Mouse (Mus musculus) skeletal muscle tissue, postnatal 0 days (tissue): ENCODE data around the gene Ces2g. TPM values are rescaled to one million over a fixed set of nuclear protein-coding genes. Genes with fewer than 3 reads are reported as not detected.

Source experiments
- polyA plus RNA-seq: library from polyadenylated mRNA; unstranded; fragments of >200 nt; fragmentation: Nextera tagmentation; extraction: Ambion mirVana; gene quantifications from 2 replicates; pipeline ENCODE4 v1.2.1, GENCODE M21; 2015

Gene Ces2g
- 0.18 and 2.5 TPM in 2 replicates for polyA plus RNA-seq

DNA sequence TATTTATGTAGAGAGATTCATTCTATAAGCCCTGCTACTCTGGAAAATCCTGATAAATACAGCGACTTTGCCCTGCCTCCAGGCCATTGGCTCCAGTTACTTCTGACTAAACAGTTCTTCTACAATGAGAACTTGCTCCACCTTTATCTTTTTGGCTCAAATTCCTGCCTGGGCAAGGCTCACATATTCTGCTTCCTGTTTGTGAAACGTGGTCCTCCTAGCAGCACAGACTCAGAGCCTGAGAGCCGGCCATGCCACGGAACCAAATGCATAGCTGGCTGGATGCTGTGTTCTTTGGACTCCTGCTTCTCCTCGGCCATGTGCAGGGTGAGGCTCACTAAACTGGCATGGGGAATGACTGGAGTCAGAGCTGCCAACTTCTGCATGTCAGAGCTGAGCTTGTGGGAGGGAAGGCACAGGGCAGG is at the start of gene Ces2g:
TSS of gene Ces2g (plus strand) at position 182 of the 425 bp plus-strand sequence.

DNA sequence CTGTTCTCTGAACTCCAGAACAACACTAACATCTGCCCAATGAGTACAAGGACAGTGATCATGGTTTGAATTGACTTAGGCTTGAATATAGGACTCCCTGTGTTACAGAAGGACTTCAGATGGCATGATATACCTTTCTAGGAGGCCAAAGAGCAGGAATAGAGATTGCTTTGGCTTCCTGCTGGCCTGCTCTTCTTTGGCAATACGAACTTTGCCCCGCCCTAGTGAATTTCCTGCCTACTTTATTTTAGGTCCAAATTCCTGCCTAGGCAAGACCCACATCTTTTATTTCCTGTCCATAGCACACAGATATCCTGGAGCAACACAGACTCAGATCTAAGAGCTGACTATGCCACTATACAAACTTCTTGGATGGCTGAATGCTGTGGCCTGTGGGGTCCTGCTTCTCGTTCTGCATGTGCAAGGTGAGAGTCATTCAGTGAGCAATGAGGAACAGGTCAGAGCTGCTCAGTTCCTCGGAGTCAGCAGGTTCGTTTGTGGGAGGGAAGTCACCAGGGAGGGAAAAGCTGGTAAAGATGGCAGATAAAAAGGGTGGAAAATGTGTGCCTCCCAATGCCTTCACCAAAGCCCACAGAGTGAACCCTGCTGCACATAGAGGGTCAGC is 35.4 kb upstream of the Ces2g start, which contains the start of gene Ces2e:
TSS of gene Ces2e (plus strand) at position 289 of the 625 bp plus-strand sequence.

DNA sequence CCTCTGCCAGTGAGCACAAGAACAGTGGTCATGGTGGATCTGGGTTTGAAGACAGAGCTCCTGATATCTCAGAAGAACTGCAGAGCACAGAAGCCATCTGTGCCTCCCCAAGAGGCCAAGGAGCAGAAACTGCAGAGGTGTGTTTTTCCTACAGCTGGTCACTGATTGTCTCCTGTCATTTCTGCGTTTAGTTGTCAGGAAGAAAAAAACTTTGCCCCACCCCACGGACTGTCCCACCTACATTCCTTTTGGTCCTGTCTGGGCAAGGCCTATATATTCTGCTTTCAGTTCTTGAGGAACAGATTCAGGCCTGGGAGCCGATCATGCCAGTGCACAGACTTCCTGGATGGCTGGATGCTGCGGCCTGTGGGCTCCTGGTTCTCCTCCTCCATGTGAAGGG is 14.5 kb upstream of the Ces2g start, which contains the start of gene Ces2f:
TSS of gene Ces2f (plus strand) at position 301 of the 400 bp plus-strand sequence.

DNA sequence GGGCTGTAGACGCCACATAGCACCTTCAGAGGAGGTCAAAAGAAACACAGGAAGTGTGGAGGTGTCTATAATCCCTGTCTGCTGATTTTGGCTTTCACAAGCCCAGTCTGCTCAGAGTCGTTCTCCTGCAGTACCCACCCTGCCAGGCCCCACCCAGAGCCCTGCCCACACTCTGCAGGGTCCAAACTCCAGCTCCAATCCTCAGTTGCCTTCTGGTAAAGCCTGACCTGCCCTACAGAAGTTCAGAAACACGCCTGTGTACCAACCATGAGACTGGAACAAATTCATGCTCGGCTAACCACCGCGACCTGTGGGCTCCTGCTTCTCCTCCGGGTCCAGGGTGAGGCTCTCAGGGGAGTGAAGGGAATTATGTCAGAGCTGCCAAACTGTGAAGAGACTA is 39.1 kb downstream of the Ces2g start, which contains the start of gene Ces2h:
TSS of gene Ces2h (plus strand) at position 268 of the 400 bp plus-strand sequence.

Other genes with a start within 250 kb of the Ces2g start
- gene Ces2a, start 227.7 kb upstream of the Ces2g start, polyA plus RNA-seq, result 0.08 TPM in 1 of 2 replicates, not detected in the other
- gene Ces2b, start 130.1 kb upstream of the Ces2g start, polyA plus RNA-seq, result 0.17 TPM in 1 of 2 replicates, not detected in the other
- gene Ces2c, start 114.7 kb upstream of the Ces2g start, polyA plus RNA-seq, result 0.23 TPM in 1 of 2 replicates, not detected in the other
- gene Ces2e, start 35.5 kb upstream of the Ces2g start, polyA plus RNA-seq, result 0.09 TPM in 1 of 2 replicates, not detected in the other
- 0.63 TPM in 1 of 2 replicates, not detected in the other for gene Ces2f, start 14.4 kb upstream of the Ces2g start, polyA plus RNA-seq
- not detected in 2 replicates for gene Ces2h, start 39.1 kb downstream of the Ces2g start, polyA plus RNA-seq
- gene Ces3a, start 86.9 kb downstream of the Ces2g start, polyA plus RNA-seq, result not detected in 2 replicates
- not detected in 2 replicates for gene Ces3b, start 122.0 kb downstream of the Ces2g start, polyA plus RNA-seq
- not detected in 2 replicates for gene Ces4a, start 170.1 kb downstream of the Ces2g start, polyA plus RNA-seq
- gene Cbfb, start 209.0 kb downstream of the Ces2g start, polyA plus RNA-seq, result 32.1 and 36.8 TPM in 2 replicates